Mouse (Mus musculus) olfactory bulb, adult 2 months (tissue): ENCODE results near the gene Agap2.

Experiments
- CTCF ChIP-seq: fragments of 200-500 bp; IDR thresholded peaks from 2 replicates; pipeline ENCODE4 v1.5.1; 2012; ENCODE audit warnings: low read depth, mild to moderate bottlenecking, low read length, moderate library complexity; ENCODE audit not compliant: insufficient read depth
- POLR2A ChIP-seq: fragments of 200-500 bp; IDR thresholded peaks from 2 replicates; pipeline ENCODE4 v1.6.1; 2012; ENCODE audit warnings: mild to moderate bottlenecking, low read depth, low read length, moderate library complexity; ENCODE audit not compliant: insufficient read depth

DNA sequence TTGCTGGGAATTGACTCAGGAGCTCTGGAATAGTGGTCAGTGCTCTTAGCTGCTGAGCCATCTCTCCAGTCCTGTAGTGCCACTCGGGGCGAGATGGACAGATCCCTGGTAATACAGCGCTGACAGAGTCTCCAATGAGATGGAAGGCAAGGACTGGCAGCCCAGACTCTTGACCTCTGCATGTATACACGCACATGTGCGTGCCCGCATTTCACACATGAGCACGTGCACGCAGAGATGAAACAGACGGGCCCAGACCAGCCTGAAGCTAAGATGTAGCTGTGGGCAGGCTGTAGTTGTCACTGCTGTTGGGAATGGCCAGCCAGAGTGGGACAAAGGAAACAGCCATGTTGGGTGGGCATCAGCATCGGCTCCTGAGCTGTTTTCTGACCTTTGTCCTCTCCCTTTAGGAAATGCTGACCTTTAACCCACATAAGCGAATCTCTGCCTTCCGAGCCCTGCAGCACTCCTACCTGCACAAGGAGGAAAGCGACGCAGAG is 8.5 kb upstream of the Agap2 start:
- TF ChIP-seq CTCF (no peak), POLR2A (no peak)
